In the genomic region with DNA sequence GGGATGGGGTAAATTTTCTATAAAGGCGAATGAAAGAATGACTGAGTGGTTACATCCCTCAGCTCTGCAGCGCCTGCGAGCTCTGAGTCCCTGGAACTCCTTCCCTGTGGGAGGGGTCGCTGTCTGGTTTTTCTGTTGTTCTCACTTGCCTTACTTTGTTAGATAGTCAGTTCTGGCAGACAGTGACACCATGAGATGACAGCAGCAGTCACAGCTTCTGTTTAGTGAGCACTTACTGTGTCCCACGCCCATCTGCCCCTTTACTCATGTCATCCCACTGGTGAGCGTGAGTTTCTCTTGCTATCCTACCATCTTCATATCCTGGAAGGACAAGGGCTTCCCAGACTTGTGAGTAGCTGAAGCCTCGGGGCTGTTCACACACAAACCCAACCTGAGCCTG, we compare ENCODE assay signal across 13 mouse cellular contexts. TPM values are rescaled to one million over a fixed set of nuclear protein-coding genes. Genes with fewer than 3 reads are reported as not detected.
A peak's percentile ranks its signal among the peaks of the same experiment; 100 is the strongest.
DNase-seq lines count a peak whose midpoint lies in the region; ATAC-seq and TF ChIP-seq lines count a peak whose summit lies in the region.
"Had no signal": no experiment of that assay in that cellular context is flagged by ENCODE, and none has a peak within 500 bp of the region (broad histone marks: within the 10 kb centered on the region; RNA-seq: fewer than 3 reads in every experiment).

No protein-coding gene starts in this region.

- no peaks in the 10 kb centered on the region for H3K9me3 ChIP-seq in heart, embryonic 10.5 days
- no peaks in the 10 kb centered on the region for H3K9me3 ChIP-seq in heart, embryonic 11.5 days (replicated peaks; ENCODE audit: control insufficient read depth, low read length)
- H3K9me3 ChIP-seq in hindbrain, embryonic 14.5 days (ENCODE audit: control insufficient read depth, low read length): no peaks in the 10 kb centered on the region

- no peaks in the 10 kb centered on the region for H3K27me3 ChIP-seq in heart, embryonic 10.5 days (ENCODE audit: insufficient read depth, poor library complexity, severe bottlenecking)
- no peaks in the 10 kb centered on the region for H3K27me3 ChIP-seq in heart, embryonic 11.5 days (ENCODE audit: control insufficient read depth, insufficient read depth, low read length)
- H3K27me3 ChIP-seq in hindbrain, embryonic 14.5 days (ENCODE audit: control insufficient read depth, insufficient read depth, low read length): no peaks in the 10 kb centered on the region

- H3K4me2 ChIP-seq in heart, embryonic 11.5 days: no peak overlapping the region
- H3K4me2 ChIP-seq in hindbrain, embryonic 14.5 days (replicated peaks): no peak overlapping the region

- peaks cover 16% of the 10 kb centered on the region for H3K36me3 ChIP-seq in heart, embryonic 10.5 days
- H3K36me3 ChIP-seq in heart, embryonic 11.5 days (ENCODE audit: control insufficient read depth, insufficient read depth, low read length): no peaks in the 10 kb centered on the region
- no peaks in the 10 kb centered on the region for H3K36me3 ChIP-seq in hindbrain, embryonic 14.5 days (replicated peaks; ENCODE audit: control insufficient read depth, insufficient read depth)

- no peak overlapping the region for H3K27ac ChIP-seq in heart, embryonic 10.5 days
- H3K27ac ChIP-seq in heart, embryonic 11.5 days (ENCODE audit: low read depth, low read length): no peak overlapping the region
- peak overlapping the region; percentile 6 for H3K27ac ChIP-seq in olfactory bulb, adult 2 months (ENCODE audit: insufficient read depth, low read depth, low read length)
- H3K27ac ChIP-seq in hindbrain, embryonic 14.5 days: no peak overlapping the region

- H3K9ac ChIP-seq in heart, embryonic 11.5 days (ENCODE audit: low read depth, low read length): no peak overlapping the region
- no peak overlapping the region for H3K9ac ChIP-seq in hindbrain, embryonic 14.5 days

- ATAC-seq in heart, embryonic 11.5 days (replicated peaks; ENCODE audit: insufficient number of reproducible peaks, low FRiP score, low TSS enrichment): no peak
- ATAC-seq in hindbrain, embryonic 14.5 days (ENCODE audit: low FRiP score): no peak
- ATAC-seq: CD4-positive, CD25-positive, alpha-beta regulatory T cell, adult 4 months had no signal

- peaks cover 35% of the 10 kb centered on the region for H3K4me1 ChIP-seq in heart, embryonic 10.5 days
- H3K4me1 ChIP-seq in heart, embryonic 11.5 days (ENCODE audit: control insufficient read depth, insufficient read depth, low read length): peaks cover 15% of the 10 kb centered on the region
- H3K4me1 ChIP-seq in olfactory bulb, adult 2 months (ENCODE audit: control insufficient read depth, insufficient read depth, low read length): peaks cover 50% of the 10 kb centered on the region
- no peaks in the 10 kb centered on the region for H3K4me1 ChIP-seq in hindbrain, embryonic 14.5 days (replicated peaks; ENCODE audit: control insufficient read depth, insufficient read depth, low read length)

- DNase-seq in heart, embryonic 10.5 days (ENCODE audit: low spot score): peak; percentile 38
- peak; percentile 50 to 61 for DNase-seq in right cerebral cortex, postnatal 36 days (ENCODE audit: low spot score in 2 of 2)
- DNase-seq in right cerebral cortex, postnatal 4 days: no peak
- peak; percentile 66 to 79 for DNase-seq in layer of hippocampus, adult 8-10 months (ENCODE audit: low spot score in 2 of 2)
- no peak for DNase-seq in hindbrain, embryonic 14.5 days (ENCODE audit: low spot score)
- DNase-seq: adrenal gland, adult 8-10 months; gastrocnemius, postnatal 14 days; heart, postnatal 36 days had no signal

- 83% methylated on average over 7 of the region's 7 CpGs for WGBS in heart, embryonic 10.5 days
- 78% methylated on average over 7 of the region's 7 CpGs for WGBS in heart, embryonic 11.5 days (ENCODE audit: insufficient replicate concordance)
- 74% methylated on average over 7 of the region's 7 CpGs for WGBS in olfactory bulb, adult 2 months
- 90% methylated on average over 7 of the region's 7 CpGs for WGBS in hindbrain, embryonic 14.5 days

- TF ChIP-seq CTCF in olfactory bulb, adult 2 months (IDR thresholded peaks at IDR 0.05; ENCODE audit: insufficient read depth, low read depth, low read length): no peak

- TF ChIP-seq POLR2A in olfactory bulb, adult 2 months (IDR thresholded peaks at IDR 0.05; ENCODE audit: insufficient read depth, low read depth, low read length): no peak

- H3K4me3 ChIP-seq in heart, embryonic 10.5 days: no peak overlapping the region
- H3K4me3 ChIP-seq in heart, embryonic 11.5 days (ENCODE audit: low read depth, low read length): no peak overlapping the region
- H3K4me3 ChIP-seq in olfactory bulb, adult 2 months (ENCODE audit: insufficient read depth, low read depth, low read length): no peak overlapping the region
- H3K4me3 ChIP-seq in hindbrain, embryonic 14.5 days (replicated peaks; ENCODE audit: low read length): no peak overlapping the region
- H3K4me3 ChIP-seq: erythroblast, embryonic 14.5 days had no signal

RNA-seq across cellular contexts. Expression of gene Sirpa, which starts 31.1 kb away (rescaled TPM):
- polyA plus RNA-seq in heart, embryonic 10.5 days (2016; fragmentation: Nextera tagmentation; extraction: Ambion mirVana): 11.0 and 12.8 TPM in 2 replicates
- polyA plus RNA-seq in heart, embryonic 11.5 days (2014; fragmentation: Nextera tagmentation; extraction: Ambion mirVana): 13.0 and 15.7 TPM in 2 replicates
- 100 to 1,000 TPM; 317 to 358 (median 338) TPM for total RNA-seq in layer of hippocampus, adult 8-10 months (2022)
- not detected in 2 replicates for polyA plus RNA-seq in olfactory bulb, adult 2 months (2012; ENCODE audit: insufficient read depth, insufficient read length, low replicate concordance, missing spikeins)
- polyA plus RNA-seq in hindbrain, embryonic 14.5 days (2014; fragmentation: Nextera tagmentation; extraction: Ambion mirVana): 38.6 and 40.7 TPM in 2 replicates
- total RNA-seq: MEL had no signal

Comparison
In these comparisons a context has a peak if more than half of its experiments do, and no peak if none do; other contexts are left out.
1. DNase-seq: peak in heart, embryonic 10.5 days (single experiment), right cerebral cortex, postnatal 36 days (2 of 2) and layer of hippocampus, adult 8-10 months (2 of 2); none in right cerebral cortex, postnatal 4 days (single experiment) and hindbrain, embryonic 14.5 days (single experiment).